Mouse (Mus musculus) adrenal gland, adult (tissue): Measurements from ENCODE around the gene Zbtb37.
"Not testable (repeated sequence)": the region's sequence is repeated elsewhere in the genome, so short reads cannot be mapped to it uniquely, and the experiment has no call there.

Experiments
- DNase-seq, 2 experiments: peaks; one replicate each; pipeline ENCODE4 v3.0.0; 2022 to 2023; ENCODE audit warnings: low spot score in 1 of 2; ENCODE audit not compliant: inconsistent age in 2 of 2

Gene Zbtb37

DNA sequence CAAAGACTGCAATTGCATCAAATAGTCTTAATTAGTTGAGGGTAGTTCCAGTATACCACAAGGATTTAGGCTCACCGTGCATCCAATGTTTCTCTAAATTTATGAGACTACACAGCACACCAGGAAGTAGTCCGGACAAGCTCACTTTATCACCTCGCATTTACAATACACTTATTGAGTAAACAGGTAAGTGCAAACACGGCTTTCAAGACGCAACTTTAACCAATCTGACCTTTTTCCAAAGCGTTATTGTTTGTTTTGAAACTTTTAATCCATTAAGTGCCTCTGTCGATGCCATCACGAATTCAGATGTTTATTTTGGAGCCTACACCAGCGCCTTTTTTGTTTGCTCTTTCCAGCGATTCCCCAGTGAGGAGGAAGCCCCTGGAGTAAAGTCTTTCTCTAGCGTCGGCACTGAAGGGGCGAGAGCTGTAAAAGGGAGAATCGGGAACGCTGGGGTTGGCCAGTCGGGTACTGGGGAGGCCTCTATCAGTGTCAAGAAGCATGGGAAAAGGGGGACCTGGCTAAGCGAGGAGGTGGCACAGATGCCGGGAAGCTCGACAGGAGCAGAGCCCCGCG is 704 bp downstream of the Zbtb37 start:
- no peak for DNase-seq

DNA sequence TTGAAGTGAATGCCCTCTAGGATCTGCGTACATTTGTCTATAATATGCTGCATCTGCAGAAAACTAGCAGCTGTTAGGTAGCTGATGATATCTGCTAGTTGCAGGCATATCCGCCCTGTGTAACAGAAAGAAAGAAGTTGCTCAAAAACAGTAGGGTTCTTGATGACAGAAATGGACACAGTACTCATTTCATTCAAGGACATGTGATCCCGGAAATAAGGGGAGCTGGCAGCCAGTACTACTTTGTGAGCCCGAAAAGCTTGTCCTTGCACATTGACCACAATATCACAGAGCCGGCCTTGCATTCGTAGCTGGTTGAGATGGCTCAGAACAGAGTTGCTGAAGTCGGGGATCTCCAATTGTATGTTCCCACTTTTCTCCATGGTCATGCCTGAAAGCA is 2.3 kb downstream of the Zbtb37 start:
- peak; percentile 79 to 90 for DNase-seq

DNA sequence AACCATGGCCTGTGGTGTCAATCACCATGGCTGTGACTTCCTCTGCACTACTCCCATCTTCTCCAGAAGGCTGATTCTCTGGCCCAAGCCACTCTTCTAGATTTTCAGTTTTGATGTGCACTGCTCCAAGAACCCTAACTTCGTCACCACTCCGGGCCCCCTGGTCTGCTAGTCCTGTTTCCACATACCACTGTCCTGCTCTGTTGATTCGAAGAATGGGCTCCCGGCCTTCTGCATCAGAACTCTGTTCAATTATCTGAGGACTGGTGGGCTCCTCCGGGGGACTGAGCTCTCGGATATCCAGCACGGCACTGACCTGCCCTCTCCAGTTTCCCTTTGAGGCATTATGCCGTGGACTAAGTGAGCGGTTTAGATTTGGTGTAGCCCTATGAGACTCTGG is 2.8 kb downstream of the Zbtb37 start:
- peak in 1 of 2 experiments; percentile 39 for DNase-seq

DNA sequence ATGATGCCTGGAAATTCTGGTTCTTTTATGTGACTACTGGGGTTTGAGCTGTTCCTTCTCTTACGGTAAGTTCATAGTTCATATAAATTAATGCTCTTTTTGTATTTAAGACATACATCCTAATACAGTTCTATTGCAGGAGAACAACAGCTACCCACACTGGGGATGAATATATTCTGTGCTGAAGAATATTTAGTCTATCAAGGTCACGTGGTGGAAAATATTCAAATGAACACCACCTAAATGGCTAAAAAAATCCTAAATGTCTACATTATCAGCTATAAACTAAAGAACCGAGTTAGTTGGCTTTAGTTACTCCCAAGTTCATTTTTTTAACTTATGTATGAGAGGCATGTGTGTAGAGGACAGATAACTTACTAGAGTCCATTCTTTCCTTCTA is 4.6 kb downstream of the Zbtb37 start:
- DNase-seq = no peak

DNA sequence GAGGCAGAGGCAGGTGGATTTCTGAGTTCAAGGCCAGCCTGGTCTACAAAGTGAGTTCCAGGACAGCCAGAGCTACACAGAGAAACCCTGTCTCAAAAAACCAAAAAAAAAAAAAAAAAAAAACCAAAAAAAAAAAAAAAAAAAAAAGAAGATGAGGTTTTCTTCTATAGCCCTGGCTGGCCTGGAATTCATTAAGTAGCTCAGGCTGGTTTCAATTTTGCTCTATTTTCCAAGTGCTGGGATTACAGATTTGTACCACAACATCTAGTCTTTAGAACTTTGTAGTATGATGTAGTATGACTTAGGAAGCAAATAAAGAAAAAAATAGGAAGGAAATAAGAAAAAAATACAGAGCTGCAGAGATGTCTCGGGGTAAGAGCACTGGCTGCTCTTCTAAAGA is 6.2 kb downstream of the Zbtb37 start:
- not testable (repeated sequence) for DNase-seq

DNA sequence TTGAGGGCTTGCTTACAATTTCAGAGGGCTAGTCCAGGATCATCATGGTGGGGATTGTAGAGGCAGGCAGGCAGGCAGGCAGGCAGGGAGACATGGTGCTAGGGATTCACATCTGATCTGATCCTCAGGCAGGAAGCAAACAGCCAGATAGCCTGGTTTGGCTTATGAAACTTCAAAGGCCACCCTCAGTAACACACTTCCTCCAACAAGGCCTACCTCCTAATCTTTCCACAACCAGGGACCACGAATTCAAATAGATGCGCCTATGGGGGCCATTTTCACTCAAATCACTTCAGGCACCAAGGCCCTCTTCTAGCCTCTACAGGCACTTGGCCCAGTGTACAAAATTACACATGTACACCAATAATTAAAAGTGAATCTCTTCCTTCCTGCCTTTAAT is 7.5 kb downstream of the Zbtb37 start:
- no peak for DNase-seq

DNA sequence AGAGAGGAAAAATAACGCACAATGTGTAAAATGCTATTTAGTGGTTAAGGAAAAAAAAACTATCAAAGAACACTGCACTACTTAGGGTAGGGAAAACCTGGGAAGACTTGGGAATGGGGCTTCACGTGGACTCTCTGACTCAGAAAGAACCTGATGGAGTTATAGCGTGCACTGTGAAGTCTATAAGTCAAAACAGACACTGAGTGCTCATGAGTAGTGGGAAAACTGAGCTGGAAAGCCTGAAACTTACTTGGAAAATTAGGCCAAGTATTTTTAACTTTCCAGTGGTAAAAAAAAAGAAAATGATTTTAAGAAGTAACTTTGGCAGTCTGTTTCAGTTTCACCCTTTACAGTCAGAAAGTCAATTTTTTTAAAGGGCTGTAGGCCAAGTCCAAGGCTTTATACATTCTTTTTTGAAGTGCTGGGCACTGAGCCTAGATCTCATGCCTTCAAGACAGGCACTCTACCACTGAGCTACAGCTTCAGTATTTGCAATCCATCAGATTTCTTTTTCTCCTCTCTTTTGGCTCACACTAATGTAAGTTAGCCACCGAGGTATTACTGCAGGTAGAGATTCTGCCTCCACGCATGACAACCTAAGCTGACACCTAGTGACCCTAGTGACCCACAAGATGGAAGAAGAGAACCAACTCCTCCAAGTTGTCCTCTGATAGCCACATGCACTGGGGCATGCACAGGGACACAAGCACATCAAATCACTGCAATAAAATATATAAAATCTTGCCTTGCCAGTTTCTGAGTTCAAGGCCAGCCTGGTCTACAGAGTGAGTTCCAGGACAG is 9.0 kb downstream of the Zbtb37 start:
- peak in 1 of 2 experiments; percentile 71 for DNase-seq

DNA sequence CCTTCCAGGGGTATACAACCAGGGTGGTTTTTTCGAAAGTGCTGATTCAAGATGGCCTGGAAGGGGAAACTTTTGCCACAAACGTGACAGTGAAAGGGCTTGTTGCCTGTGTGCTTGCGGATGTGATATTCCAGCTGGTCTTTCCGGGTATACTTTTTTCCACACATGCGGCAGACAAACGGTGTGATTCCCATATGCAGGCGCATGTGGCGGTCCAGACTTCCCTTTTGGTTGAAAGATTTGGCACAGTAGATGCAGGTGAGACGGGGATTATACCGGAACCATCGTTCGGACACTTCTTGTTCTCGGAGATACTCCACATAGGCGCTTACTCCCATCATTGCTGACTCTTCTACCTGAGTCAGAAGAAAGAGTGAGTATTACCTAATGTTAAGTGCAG is 14.6 kb downstream of the Zbtb37 start:
- DNase-seq = no peak

DNA sequence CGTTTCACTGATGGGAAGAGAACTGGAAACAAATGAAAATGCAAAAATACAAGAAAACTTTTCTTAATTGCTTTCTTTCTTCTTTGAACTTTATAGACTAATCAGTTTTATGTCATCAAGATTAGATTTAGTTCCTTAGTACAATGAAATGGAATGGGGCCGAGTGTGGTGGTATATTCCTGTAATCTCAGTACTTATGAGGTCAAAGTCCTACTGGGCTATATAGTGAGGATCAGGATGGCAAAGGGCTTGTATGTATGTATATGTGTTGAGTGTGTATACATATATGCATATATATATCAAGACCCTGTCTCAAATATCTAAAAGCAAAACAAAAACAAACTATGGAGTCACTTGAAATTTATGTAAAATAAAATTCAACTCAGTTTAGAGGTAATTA is 18.3 kb downstream of the Zbtb37 start:
- no peak for DNase-seq

DNA sequence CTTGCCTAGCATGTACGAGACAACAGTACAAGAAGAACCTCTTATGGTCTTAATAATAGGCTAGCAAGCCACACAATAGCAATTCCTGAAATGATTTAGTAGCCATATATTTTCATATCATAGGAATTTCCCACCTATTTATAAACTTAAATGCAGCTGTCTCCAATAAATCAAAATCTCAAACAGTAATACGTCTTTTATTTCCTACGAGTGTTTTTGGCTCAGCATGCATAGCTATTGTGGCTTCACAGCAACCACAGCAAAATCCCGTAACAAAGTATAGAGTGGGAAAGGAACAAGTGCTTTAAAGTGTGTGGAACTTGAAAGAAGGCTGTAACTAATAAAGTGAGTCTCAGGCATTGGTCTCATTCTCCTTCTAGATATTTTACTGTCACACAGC is 24.2 kb downstream of the Zbtb37 start:
- no peak for DNase-seq

DNA sequence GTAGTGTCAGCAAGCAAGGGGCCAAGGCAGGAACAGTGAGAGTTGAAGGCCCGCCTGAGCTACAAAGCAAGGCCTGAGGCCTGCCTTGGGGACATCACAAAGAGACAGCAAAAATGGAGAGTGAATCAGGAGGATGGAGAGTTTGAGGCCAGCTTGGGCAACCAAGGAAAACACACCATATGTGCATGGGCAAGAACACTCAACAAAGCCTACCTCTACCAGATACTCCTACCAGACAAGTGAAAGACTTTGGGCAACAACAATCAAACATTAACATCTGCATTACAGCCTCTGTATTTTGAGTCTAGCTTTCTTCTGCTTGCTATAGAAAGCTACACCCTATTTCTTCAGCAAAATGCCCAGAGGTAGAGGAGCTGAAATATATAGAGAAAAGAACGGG is 26.6 kb downstream of the Zbtb37 start:
- DNase-seq = no peak

DNA sequence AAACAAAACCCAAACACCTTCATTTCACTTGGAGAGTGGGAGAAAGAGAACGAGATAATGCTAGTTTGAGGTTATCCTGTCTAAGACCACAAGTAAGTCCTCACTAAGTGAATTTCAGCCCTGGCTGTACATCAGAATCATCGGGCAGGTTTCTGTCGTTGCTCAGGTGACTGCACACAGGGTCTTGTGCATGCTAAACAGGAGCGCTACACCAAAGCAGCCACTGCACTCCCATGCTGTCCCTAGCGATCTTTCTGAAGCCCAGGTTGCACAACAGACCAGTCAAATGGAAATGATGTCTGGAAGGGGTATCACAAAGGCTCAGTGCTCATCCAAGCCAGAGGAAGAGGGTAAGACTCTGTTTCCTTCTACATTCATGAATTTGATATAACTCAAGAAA is 28.2 kb downstream of the Zbtb37 start:
- DNase-seq = no peak

DNA sequence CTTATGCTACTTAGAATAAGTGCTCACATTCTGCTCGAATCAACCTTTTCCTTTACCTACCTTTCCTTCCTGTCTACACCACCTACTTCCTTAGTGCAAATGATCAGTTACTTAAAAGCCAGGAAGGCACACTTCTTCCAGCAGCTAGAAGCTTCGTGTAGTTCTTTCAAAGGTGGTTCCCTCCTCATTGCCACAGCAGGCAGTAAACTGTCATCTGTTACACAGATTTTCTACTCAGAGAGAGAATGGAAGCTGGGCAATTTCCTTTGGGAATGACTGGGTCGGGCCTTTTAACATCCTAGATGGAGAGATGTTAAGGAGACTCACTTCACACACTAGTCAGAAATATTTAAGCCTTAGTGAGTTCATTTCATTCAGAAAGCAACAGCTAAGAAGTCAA is 29.1 kb downstream of the Zbtb37 start:
- no peak for DNase-seq

DNA sequence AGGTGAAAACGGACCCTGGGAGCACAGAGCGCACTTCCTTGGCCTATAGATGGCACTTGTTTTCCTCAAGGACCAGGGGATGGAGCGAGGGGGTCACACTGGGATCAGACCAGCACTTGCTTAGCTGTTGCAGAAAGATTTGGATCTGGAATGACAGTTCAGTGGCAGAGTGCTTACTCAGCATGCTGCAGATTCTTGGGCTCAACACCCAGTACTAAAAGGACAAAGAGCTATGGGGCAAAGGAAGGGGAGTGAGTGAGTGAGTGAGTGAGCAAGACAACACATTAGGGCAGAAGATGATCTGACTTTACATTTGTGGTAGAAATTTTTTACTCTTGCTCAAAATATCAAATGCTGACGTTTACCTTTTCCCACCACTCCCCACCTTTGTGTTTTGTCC is 29.7 kb downstream of the Zbtb37 start:
- no peak for DNase-seq

DNA sequence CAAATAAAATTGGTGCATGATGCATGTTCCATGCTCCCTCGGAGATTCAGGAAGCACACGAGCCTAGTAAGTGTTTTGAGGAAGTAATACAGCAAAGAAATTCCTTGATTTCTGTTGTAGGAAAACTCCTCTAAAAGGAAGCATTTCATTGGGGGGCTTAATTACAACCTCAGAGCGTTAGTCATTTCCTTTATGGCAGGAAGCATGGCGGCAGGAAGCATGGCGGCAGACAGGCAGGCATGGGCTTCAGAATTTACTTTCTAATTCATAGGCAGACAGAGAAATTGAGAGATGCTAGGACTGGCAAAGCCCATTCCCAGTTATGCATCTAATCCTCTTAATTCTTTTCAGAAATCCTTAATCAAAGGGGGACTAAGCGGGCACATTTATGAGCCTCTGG is 40.8 kb downstream of the Zbtb37 start:
- DNase-seq = no peak

DNA sequence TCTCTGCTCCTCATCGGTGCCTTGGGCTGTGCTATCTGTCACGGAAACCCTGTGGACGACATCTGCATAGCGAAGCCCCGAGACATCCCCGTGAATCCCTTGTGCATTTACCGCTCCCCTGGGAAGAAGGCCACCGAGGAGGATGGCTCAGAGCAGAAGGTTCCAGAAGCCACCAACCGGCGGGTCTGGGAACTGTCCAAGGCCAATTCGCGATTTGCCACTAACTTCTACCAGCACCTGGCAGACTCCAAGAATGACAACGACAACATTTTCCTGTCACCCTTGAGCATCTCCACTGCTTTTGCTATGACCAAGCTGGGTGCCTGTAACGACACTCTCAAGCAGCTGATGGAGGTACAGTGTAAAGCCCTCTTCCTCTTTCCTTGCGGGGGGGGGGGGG is 45.3 kb downstream of the Zbtb37 start:
- DNase-seq = no peak

DNA sequence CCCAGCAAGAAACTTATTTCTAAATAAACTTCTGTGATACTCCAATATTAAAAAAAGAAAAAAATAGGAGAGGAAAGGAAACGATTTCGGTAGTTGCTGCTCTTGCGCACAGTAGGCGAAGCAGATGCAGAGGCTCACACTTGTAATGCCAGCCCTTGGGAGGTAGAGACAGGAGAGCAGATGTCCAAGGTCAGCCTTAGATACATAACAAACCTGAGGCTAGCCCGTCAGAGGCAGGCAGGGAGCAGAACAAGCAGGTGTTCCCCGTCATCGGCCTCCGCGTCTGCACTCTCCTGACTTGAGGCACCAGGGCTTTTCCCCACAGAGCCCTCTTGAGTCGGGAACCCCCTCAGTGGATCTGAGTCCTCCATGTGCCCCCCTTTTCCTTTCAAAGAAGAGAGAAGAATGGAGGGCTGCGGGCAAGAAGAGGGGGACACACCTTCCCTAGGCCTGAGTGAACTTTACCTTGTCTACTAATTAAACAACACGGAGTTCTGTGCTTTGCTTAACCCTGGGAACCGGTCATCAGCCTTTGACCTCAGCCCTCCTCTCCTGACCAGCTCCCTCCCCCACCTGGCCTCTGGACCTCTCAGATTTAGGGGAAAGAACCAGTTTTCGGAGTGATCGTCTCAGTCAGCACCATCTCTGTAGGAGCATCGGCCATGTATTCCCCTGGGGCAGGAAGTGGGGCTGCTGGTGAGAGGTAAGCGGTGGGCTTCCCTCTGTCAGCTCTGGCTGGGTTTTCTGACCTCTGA is 47.6 kb downstream of the Zbtb37 start:
- DNase-seq = no peak

DNA sequence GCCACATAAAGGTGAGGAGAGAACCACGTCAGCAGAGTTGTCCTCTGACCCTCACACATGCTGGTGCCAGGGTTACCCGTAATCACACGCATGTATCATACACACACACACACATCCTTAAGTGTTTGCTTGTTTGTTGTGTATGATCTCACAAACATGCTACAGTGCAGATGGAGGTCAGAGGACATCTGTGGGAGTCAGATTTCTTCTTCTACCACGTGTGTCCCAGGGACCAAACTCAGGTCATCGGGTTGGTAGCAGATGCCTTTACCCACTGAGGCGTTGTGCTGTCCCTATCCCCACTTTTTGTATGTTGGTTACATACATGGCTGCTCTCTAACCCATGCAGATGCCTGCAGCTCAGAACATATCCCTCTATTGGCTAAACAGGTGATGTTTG is 49.2 kb downstream of the Zbtb37 start:
- no peak for DNase-seq

DNA sequence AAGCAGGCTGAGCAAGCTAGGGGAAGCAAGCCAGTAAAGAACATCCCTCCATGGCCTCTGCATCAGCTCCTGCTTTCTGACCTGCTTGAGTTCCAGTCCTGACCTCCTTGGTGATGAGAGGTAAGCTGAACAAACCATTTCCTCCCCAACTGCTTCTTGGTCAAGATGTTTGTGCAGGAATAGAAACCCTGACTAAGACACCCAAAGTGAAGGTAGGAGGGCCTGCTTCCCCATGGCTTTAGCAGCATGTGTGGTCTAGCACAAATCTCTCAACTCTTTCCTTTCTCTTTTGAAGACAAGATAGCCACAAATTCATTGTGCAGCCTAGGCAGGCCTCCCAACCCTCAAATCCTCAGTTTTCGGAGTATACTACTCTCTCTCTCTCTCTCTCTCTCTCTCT is 49.9 kb downstream of the Zbtb37 start:
- not testable (repeated sequence) for DNase-seq

DNA sequence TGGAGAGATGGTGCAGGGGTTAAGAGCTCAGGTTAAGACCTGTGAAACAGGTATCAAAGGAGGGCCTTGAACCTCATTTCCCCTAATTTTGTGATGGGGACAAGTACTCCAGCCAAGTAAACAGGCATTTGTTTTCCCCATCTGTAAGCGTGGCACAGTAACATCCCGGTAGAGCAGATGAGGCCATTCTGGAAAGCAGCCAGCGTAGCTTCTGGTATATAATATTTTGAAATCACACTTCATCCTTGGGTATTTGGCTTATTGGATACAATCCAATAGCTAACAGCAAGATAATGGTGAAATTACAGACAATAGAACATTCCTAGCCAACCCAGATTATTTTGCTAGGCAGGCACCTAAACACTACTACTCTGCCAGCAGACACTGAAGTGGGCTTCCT is 51.8 kb downstream of the Zbtb37 start:
- DNase-seq = no peak

DNA sequence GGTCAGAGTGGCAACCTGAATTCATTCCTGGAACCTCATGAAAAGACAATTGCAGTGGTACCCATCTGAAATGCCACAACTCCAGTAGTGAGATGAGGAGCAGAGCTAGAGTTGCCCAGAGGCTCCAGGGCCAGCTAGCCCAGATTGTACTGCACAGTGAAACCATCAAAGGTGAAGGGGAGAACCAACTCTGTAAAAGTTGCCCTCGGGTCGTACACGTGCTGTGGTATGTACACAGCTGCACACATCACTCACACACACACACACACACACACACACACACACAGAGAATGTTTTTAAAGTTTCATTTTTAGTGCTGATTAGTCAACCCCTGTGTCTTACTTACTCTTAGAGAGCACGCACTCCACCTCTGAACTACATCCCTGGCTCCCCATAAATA is 53.3 kb downstream of the Zbtb37 start:
- DNase-seq = no peak

DNA sequence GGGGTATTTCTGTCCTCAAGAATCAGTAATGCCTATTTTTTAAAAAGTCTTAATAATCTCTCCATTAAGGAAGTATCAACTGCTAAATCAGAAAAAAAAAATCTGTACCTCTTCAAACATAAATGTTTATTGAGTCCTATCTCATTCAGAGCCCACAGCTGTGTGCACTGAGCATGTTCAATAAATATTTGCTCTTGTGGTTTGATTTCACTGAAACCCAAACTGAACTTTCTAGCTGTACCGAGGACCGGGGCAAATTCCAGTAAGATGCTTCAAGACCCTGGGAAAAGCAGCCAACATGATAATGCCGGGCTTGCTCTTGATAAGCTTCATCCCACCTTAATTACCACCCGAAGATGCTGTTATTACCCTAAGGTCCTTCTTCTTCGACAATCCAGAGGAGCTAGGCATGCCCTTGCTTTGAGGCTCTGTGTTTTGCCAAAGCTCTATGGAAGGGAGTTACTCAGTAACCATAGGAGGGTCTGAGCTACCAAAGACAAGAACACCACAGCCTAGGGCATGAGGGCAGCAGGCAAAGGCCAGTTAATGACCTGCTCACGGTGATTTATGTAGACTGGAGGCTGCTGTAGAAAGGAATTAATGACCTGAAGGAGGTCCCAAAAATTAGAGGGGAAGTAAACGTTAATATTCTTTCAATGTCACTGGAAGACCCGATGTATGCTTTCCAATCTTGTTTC is 54.0 kb downstream of the Zbtb37 start:
- no peak for DNase-seq
